Mouse (Mus musculus) kidney, adult 2 months (tissue): ENCODE results near the gene Zfp651.

Experiments used
- CTCF ChIP-seq: fragments of 200-500 bp; conservative IDR thresholded peaks from 2 replicates; pipeline ENCODE4 v1.5.1; 2011; ENCODE audit warnings: low read depth, mild to moderate bottlenecking, control low read depth, low read length, moderate library complexity, mixed read lengths; ENCODE audit not compliant: insufficient read depth, insufficient read length
- POLR2A ChIP-seq: fragments of 200-500 bp; IDR thresholded peaks from one replicate; pipeline ENCODE4 v1.6.1; 2011; ENCODE audit warnings: low read depth, low read length, control low read depth

- TF ChIP-seq CTCF (no peak), POLR2A (no peak)
These were observed 48.5 kb upstream of the Zfp651 start for GRCm38 (mm10) chr9:121710584-121710975.
